Mouse (Mus musculus) hindbrain, embryonic 11.5 days (tissue): ENCODE data around the gene Tldc1. TPM values are rescaled to one million over a fixed set of nuclear protein-coding genes. Genes with fewer than 3 reads are reported as not detected.

Experiments
- ATAC-seq: fragments of 200-750 bp; cut with Nextera tagmentation; 2 replicates; pipeline ENCODE4 v1.8.0; 2017; ENCODE audit warnings: mild to moderate bottlenecking, moderate TSS enrichment, moderate library complexity; ENCODE audit not compliant: low FRiP score
- DNase-seq: peaks from one replicate; pipeline ENCODE4 v3.0.0-alpha.2; 2015; ENCODE audit warnings: low spot score
- H3K27ac ChIP-seq: fragments of 300-500 bp; sonication (generic); 2 replicates; pipeline ENCODE4 v1.5.1; 2014; ENCODE audit warnings: mild to moderate bottlenecking, low read depth, low read length
- H3K27me3 ChIP-seq: fragments of 300-500 bp; sonication (generic); 2 replicates; pipeline ENCODE4 v1.6.1; 2014; ENCODE audit warnings: mild to moderate bottlenecking, low read length, moderate library complexity, mixed read lengths; ENCODE audit not compliant: control insufficient read depth, insufficient read depth
- H3K36me3 ChIP-seq: fragments of 300-500 bp; sonication (generic); 2 replicates; pipeline ENCODE4 v1.6.1; 2014; ENCODE audit warnings: mild to moderate bottlenecking, low read length, moderate library complexity, mixed read lengths; ENCODE audit not compliant: control insufficient read depth, insufficient read depth
- H3K4me1 ChIP-seq: fragments of 300-500 bp; sonication (generic); replicated peaks from 2 replicates; pipeline ENCODE4 v1.6.1; 2014; ENCODE audit warnings: low read length, mixed read lengths; ENCODE audit not compliant: control insufficient read depth, insufficient read depth
- H3K4me2 ChIP-seq: fragments of 300-500 bp; sonication (generic); replicated peaks from 2 replicates; pipeline ENCODE4 v1.6.1; 2014; ENCODE audit warnings: mild to moderate bottlenecking, low read depth, low read length
- H3K4me3 ChIP-seq: fragments of 300-500 bp; sonication (generic); 2 replicates; pipeline ENCODE4 v1.5.1; 2014; ENCODE audit warnings: low read depth, low read length
- H3K9ac ChIP-seq: fragments of 300-500 bp; sonication (generic); 2 replicates; pipeline ENCODE4 v1.6.1; 2014; ENCODE audit warnings: low read depth, low read length
- H3K9me3 ChIP-seq: fragments of 300-500 bp; sonication (generic); 2 replicates; pipeline ENCODE4 v1.6.1; 2016; ENCODE audit warnings: low read length; ENCODE audit not compliant: control insufficient read depth
- WGBS: fragments of 180-500 bp; shearing (Covaris S2); extraction: QIAGEN DNeasy Blood & Tissue Kit; methylation state at CpG from one replicate; pipeline ENCODE4 v1.1.7; 2014; 5-methylcytosine and 5-hydroxymethylcytosine counted together
- polyA plus RNA-seq: library from polyadenylated mRNA; unstranded; fragments of >200 nt; fragmentation: Nextera tagmentation; extraction: Ambion mirVana; gene quantifications from 2 replicates; pipeline ENCODE4 v1.2.1, GENCODE M21; 2014

Tldc1 gene
- polyA plus RNA-seq, 1 experiment from 2014 or later: 7.8 TPM

GRCm38 (mm10) chr8:119712226-119712625 lies 66.0 kb downstream of the Tldc1 start:
- H3K4me2 ChIP-seq: no peak overlapping the region
- no peak overlapping the region for H3K4me3 ChIP-seq
- H3K27me3 ChIP-seq: no peaks in the 10 kb centered on the region
- no peaks in the 10 kb centered on the region for H3K4me1 ChIP-seq
- H3K27ac ChIP-seq: no peak overlapping the region
- no peak for DNase-seq
- no peak overlapping the region for H3K9ac ChIP-seq
- no peak for ATAC-seq
- no peaks in the 10 kb centered on the region for H3K9me3 ChIP-seq
- 78% methylated on average over 6 of the region's 6 CpGs for WGBS
- H3K36me3 ChIP-seq: no peaks in the 10 kb centered on the region

Other genes starting within 250 kb of the Tldc1 start
- gene Mbtps1, start 219.7 kb downstream of the Tldc1 start, polyA plus RNA-seq: 64.8 and 84.4 TPM in 2 replicates
- gene Hsdl1, start 203.2 kb downstream of the Tldc1 start, polyA plus RNA-seq: 76.9 and 78.7 TPM in 2 replicates
- gene Dnaaf1, start 203.2 kb downstream of the Tldc1 start, polyA plus RNA-seq: 0.08 and 0.28 TPM in 2 replicates
- 10.1 and 11.9 TPM in 2 replicates for gene Taf1c, start 173.2 kb downstream of the Tldc1 start, polyA plus RNA-seq
- gene Adad2, start 165.7 kb downstream of the Tldc1 start, polyA plus RNA-seq: 0.13 TPM in 1 of 2 replicates, not detected in the other
- 0.10 TPM in 1 of 2 replicates, not detected in the other for gene Kcng4, start 142.7 kb downstream of the Tldc1 start, polyA plus RNA-seq
- gene Wfdc1, start 112.1 kb downstream of the Tldc1 start, polyA plus RNA-seq: 3.6 and 4.6 TPM in 2 replicates
- 0.40 and 0.96 TPM in 2 replicates for gene Atp2c2, start 78.4 kb downstream of the Tldc1 start, polyA plus RNA-seq
- 458 and 496 TPM in 2 replicates for gene Cotl1, start 62.1 kb upstream of the Tldc1 start, polyA plus RNA-seq
- gene Klhl36, start 83.8 kb upstream of the Tldc1 start, polyA plus RNA-seq: 9.2 and 9.3 TPM in 2 replicates
- 130 and 136 TPM in 2 replicates for gene Usp10, start 131.9 kb upstream of the Tldc1 start, polyA plus RNA-seq
- 11.8 and 11.9 TPM in 2 replicates for gene Gm20388, start 132.4 kb upstream of the Tldc1 start, polyA plus RNA-seq
- 2.1 and 2.6 TPM in 2 replicates for gene Crispld2, start 214.0 kb upstream of the Tldc1 start, polyA plus RNA-seq